Mouse (Mus musculus): Measurements from ENCODE around the gene Srd5a3. TPM values are rescaled to one million over a fixed set of nuclear protein-coding genes. Genes with fewer than 3 reads are reported as not detected.

Gene Srd5a3
- polyA plus RNA-seq, 1 experiment = 11.0 TPM

DNA sequence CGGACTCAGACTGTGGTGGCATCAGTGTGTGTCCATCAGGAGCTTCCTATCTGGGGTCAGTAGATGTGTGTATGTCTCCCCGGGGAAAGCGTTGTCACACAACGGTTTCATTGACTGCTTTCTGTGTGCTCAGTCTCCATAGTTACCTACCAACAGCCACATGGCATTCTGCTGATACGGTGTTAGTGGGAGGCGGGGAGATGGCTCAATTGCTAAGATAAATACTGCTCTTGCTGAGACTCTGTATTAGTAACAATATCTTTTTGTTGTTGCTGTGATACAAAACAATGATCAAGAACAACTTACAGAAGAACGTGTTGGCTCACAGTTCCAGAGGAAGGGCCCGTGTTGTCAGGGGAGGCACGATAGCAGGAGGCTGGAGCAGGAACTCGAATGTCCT lies 1.6 kb upstream of the Srd5a3 start:
- Histone ChIP-seq H3K27ac (ENCODE audit: control insufficient read depth, insufficient read depth, low read depth, low read length, poor library complexity) (no peak overlapping the region), H3K4me3 (replicated peaks; ENCODE audit: control insufficient read depth, low read depth, low read length) (no peak overlapping the region), H3K4me1 (ENCODE audit: control insufficient read depth, insufficient read depth, low read length) (peaks cover 4% of the 10 kb centered on the region; the same call in 1 of the 2 replicates)
- WGBS = 79% methylated on average over 10 of the region's 10 CpGs
- TF ChIP-seq POLR2A (IDR thresholded peaks at IDR 0.05; ENCODE audit: borderline replicate concordance, control insufficient read depth, low read depth, low read length) (no peak), CTCF (IDR thresholded peaks at IDR 0.05; ENCODE audit: control insufficient read depth, insufficient read depth, low read length) (no peak)

DNA sequence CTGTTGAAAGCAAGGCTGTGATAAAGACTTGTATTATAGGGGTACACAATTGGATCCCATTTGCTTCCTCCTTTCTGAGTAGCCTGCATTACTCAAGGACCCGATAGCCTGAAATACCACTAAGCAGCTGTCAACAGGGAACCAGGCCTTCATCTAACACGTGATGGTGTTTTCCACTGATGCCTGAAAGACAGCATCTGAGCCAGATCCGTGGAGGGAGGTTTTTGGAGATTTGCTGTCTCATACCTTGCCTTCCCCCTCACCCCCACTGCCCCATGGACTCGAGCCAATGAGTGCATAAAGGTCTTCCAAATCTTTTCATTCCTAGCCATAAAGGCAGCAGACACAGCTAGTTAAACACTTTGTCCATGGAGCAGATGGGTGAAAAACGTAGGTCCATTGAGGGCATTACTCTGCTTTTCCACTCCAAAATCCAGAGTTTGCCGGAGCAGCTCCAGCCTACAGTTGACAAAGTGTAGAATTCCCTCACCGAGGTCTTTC lies 850 bp upstream of the Srd5a3 start:
- peaks cover 4% of the 10 kb centered on the region; the same call in 1 of the 2 replicates for H3K4me1 ChIP-seq (ENCODE audit: control insufficient read depth, insufficient read depth, low read length)
- no peak for TF ChIP-seq CTCF (IDR thresholded peaks at IDR 0.05; ENCODE audit: control insufficient read depth, insufficient read depth, low read length)
- no peak for TF ChIP-seq POLR2A (IDR thresholded peaks at IDR 0.05; ENCODE audit: borderline replicate concordance, control insufficient read depth, low read depth, low read length)
- H3K27ac ChIP-seq (ENCODE audit: control insufficient read depth, insufficient read depth, low read depth, low read length, poor library complexity) = no peak overlapping the region
- WGBS = 39% methylated on average over 7 of the region's 7 CpGs
- no peak overlapping the region for H3K4me3 ChIP-seq (replicated peaks; ENCODE audit: control insufficient read depth, low read depth, low read length)

DNA sequence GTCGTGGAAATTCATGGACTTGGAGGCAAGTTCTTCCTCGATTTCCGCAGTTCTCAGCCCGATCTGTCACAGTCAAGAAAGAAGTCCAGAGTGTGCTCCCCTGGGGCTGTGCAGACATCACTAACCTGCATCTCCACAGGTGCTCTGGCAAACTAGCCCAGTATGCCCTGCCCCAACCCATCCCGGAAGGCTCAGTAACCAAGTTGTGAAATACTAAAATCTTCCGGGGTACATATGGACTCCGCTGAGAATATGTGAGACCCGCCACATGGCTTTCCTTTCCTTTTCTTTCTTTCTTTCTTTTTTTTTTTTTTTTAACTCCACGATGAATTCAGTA lies 627 bp downstream of the Srd5a3 start:
- H3K4me1 ChIP-seq (ENCODE audit: control insufficient read depth, insufficient read depth, low read length) = peaks cover 3% of the 10 kb centered on the region; the same call in 1 of the 2 replicates

GRCm38 (mm10) chr5:76143356-76143755 lies 3.3 kb downstream of the Srd5a3 start:
- no peak overlapping the region for H3K4me3 ChIP-seq (replicated peaks; ENCODE audit: control insufficient read depth, low read depth, low read length)
- TF ChIP-seq CTCF (IDR thresholded peaks at IDR 0.05; ENCODE audit: control insufficient read depth, insufficient read depth, low read length) (no peak), POLR2A (IDR thresholded peaks at IDR 0.05; ENCODE audit: borderline replicate concordance, control insufficient read depth, low read depth, low read length) (no peak)
- H3K27ac ChIP-seq (ENCODE audit: control insufficient read depth, insufficient read depth, low read depth, low read length, poor library complexity) = no peak overlapping the region
- WGBS = 69% methylated on average over 4 of the region's 4 CpGs
- peaks cover 2% of the 10 kb centered on the region; the same call in 1 of the 2 replicates for H3K4me1 ChIP-seq (ENCODE audit: control insufficient read depth, insufficient read depth, low read length)

More for the DNA sequence above, 627 bp downstream of the Srd5a3 start:
- whole genome bisulfite sequencing = 3% methylated on average over 9 of the region's 9 CpGs
- H3K4me3 ChIP-seq (replicated peaks; ENCODE audit: control insufficient read depth, low read depth, low read length) = peak overlapping the region; percentile 83
- TF ChIP-seq POLR2A (IDR thresholded peaks at IDR 0.05; ENCODE audit: borderline replicate concordance, control insufficient read depth, low read depth, low read length) (no peak), CTCF (IDR thresholded peaks at IDR 0.05; ENCODE audit: control insufficient read depth, insufficient read depth, low read length) (no peak)
- peak overlapping the region; percentile 100 for H3K27ac ChIP-seq (ENCODE audit: control insufficient read depth, insufficient read depth, low read depth, low read length, poor library complexity)

DNA sequence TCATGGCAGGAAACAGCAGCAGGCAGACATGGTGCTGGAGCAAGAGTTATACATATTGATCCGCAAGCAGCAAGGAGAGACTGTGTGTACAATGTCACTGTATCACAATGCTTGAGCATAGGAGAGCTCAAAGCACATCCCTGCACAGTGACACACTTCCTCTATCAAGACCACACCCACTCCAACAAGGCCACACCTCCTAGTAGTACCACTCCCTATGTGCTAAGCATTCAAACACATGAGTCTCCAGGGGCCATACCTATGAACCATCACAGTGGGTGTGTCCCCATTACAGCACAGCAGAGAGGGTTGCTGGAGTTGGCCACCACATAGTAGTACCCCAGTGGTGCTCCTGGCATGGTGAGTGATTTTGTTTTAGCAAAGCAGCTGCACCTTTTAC lies 6.3 kb downstream of the Srd5a3 start:
- H3K4me3 ChIP-seq (replicated peaks; ENCODE audit: control insufficient read depth, low read depth, low read length) = no peak overlapping the region
- no peak overlapping the region for H3K27ac ChIP-seq (ENCODE audit: control insufficient read depth, insufficient read depth, low read depth, low read length, poor library complexity)
- H3K4me1 ChIP-seq (ENCODE audit: control insufficient read depth, insufficient read depth, low read length) = peaks cover 2% of the 10 kb centered on the region; the same call in 1 of the 2 replicates
- TF ChIP-seq POLR2A (IDR thresholded peaks at IDR 0.05; ENCODE audit: borderline replicate concordance, control insufficient read depth, low read depth, low read length) = no peak
- TF ChIP-seq CTCF (IDR thresholded peaks at IDR 0.05; ENCODE audit: control insufficient read depth, insufficient read depth, low read length) = no peak
- WGBS = 92% methylated on average over 1 of the region's 1 CpGs

DNA sequence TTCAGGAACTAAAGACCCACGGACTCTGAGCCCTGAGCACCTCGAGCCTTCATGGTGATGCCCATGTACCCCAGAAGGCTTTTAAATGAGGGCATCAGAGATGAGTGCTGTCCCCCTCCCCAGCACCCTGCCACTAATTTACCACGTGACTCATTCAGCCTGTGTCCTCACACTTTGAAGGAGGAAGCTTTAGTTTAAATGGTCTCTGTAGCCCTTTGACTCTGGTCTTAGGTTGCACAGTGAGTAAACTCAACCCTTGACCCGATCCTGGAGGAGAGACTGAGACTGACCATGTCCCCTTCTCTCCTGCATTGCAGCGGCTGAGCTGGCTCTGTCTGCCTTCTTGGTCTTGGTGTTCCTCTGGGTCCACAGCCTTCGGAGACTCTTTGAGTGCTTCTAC lies 9.4 kb downstream of the Srd5a3 start:
- H3K4me3 ChIP-seq (replicated peaks; ENCODE audit: control insufficient read depth, low read depth, low read length) = no peak overlapping the region
- 84% methylated on average over 6 of the region's 6 CpGs for WGBS
- no peak overlapping the region for H3K27ac ChIP-seq (ENCODE audit: control insufficient read depth, insufficient read depth, low read depth, low read length, poor library complexity)
- TF ChIP-seq POLR2A (IDR thresholded peaks at IDR 0.05; ENCODE audit: borderline replicate concordance, control insufficient read depth, low read depth, low read length) = no peak
- TF ChIP-seq CTCF (IDR thresholded peaks at IDR 0.05; ENCODE audit: control insufficient read depth, insufficient read depth, low read length) = no peak
- H3K4me1 ChIP-seq (ENCODE audit: control insufficient read depth, insufficient read depth, low read length) = no peaks in the 10 kb centered on the region; the same call in 1 of the 2 replicates

DNA sequence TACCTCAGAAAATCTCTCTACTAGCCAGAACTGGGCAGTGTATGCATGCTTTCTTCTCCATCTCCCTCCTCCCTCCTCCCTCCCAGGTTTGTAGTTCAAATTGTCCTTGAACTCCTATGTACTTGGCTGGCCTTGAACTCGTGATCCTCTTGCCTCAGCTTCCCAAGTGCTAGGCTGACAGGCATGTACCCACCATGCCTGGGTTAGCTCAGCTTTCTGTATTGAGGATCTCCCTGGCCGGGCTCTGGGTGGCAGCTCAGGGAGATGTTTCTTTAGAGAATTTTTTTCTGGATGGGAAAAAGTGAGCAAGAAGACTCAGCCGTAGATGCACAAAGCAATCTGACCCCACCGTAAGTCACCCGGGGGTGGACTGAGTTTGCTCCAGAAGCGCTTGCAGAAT lies 12.9 kb downstream of the Srd5a3 start:
- no peaks in the 10 kb centered on the region; the same call in 1 of the 2 replicates for H3K4me1 ChIP-seq (ENCODE audit: control insufficient read depth, insufficient read depth, low read length)
- WGBS = 88% methylated on average over 6 of the region's 6 CpGs
- H3K27ac ChIP-seq (ENCODE audit: control insufficient read depth, insufficient read depth, low read depth, low read length, poor library complexity) = no peak overlapping the region
- H3K4me3 ChIP-seq (replicated peaks; ENCODE audit: control insufficient read depth, low read depth, low read length) = no peak overlapping the region
- TF ChIP-seq CTCF (IDR thresholded peaks at IDR 0.05; ENCODE audit: control insufficient read depth, insufficient read depth, low read length) = no peak
- no peak for TF ChIP-seq POLR2A (IDR thresholded peaks at IDR 0.05; ENCODE audit: borderline replicate concordance, control insufficient read depth, low read depth, low read length)

- WGBS = 64% methylated on average over 11 of the region's 11 CpGs
- Histone ChIP-seq H3K4me1 (ENCODE audit: control insufficient read depth, insufficient read depth, low read length) (no peaks in the 10 kb centered on the region; the same call in 1 of the 2 replicates), H3K4me3 (replicated peaks; ENCODE audit: control insufficient read depth, low read depth, low read length) (no peak overlapping the region), H3K27ac (ENCODE audit: control insufficient read depth, insufficient read depth, low read depth, low read length, poor library complexity) (no peak overlapping the region)
- no peak for TF ChIP-seq CTCF (IDR thresholded peaks at IDR 0.05; ENCODE audit: control insufficient read depth, insufficient read depth, low read length)
- TF ChIP-seq POLR2A (IDR thresholded peaks at IDR 0.05; ENCODE audit: borderline replicate concordance, control insufficient read depth, low read depth, low read length) = no peak
Observed at GRCm38 (mm10) chr5:76153430-76153829, 13.4 kb downstream of the Srd5a3 start.

Measured in bone marrow, adult 2 months (tissue).